26 mouse cellular contexts compared by ENCODE assay signal in genomic region chr2:49861658-49862057, GRCm38 (mm10).
DNase-seq lines count a peak whose midpoint lies in the region; ATAC-seq and TF ChIP-seq lines count a peak whose summit lies in the region.
"Had no signal": no experiment of that assay in that cellular context is flagged by ENCODE, and none has a peak within 500 bp of the region (broad histone marks: within the 10 kb centered on the region; RNA-seq: fewer than 3 reads in every experiment).

No protein-coding gene starts in this region.

- H3K36me3 ChIP-seq in heart, embryonic 13.5 days = no peaks in the 10 kb centered on the region
- H3K36me3 ChIP-seq in heart, embryonic 12.5 days = no peaks in the 10 kb centered on the region
- H3K36me3 ChIP-seq in testis, adult 2 months (ENCODE audit: control insufficient read depth, insufficient read depth, low read length) = no peaks in the 10 kb centered on the region
- H3K36me3 ChIP-seq in stomach, embryonic 15.5 days = no peaks in the 10 kb centered on the region
- H3K36me3 ChIP-seq: embryonic facial prominence, embryonic 12.5 days; embryonic facial prominence, embryonic 15.5 days had no signal

- WGBS in heart, embryonic 13.5 days = 37% methylated on average over 8 of the region's 8 CpGs
- WGBS in heart, embryonic 12.5 days = 35% methylated on average over 8 of the region's 8 CpGs
- 44% methylated on average over 8 of the region's 8 CpGs for WGBS in stomach, embryonic 15.5 days

- H3K9me3 ChIP-seq in heart, embryonic 13.5 days = no peaks in the 10 kb centered on the region
- H3K9me3 ChIP-seq in heart, embryonic 12.5 days (replicated peaks) = no peaks in the 10 kb centered on the region
- H3K9me3 ChIP-seq in stomach, embryonic 15.5 days = no peaks in the 10 kb centered on the region
- H3K9me3 ChIP-seq: embryonic facial prominence, embryonic 12.5 days; embryonic facial prominence, embryonic 15.5 days had no signal

- H3K27ac ChIP-seq in heart, embryonic 13.5 days (replicated peaks) = no peak overlapping the region
- no peak overlapping the region for H3K27ac ChIP-seq in heart, embryonic 12.5 days (ENCODE audit: poor library complexity, severe bottlenecking)
- H3K27ac ChIP-seq in testis, adult 2 months (ENCODE audit: control insufficient read depth, insufficient read depth, low read depth, low read length) = no peak overlapping the region
- H3K27ac ChIP-seq in stomach, embryonic 15.5 days = 0 out of 2 replicates have a peak overlapping the region, but pooled peaks have one; percentile 16
- H3K27ac ChIP-seq: embryonic facial prominence, embryonic 12.5 days; embryonic facial prominence, embryonic 15.5 days; gastrocnemius, adult 2 months; hindbrain, embryonic 14.5 days; hindbrain, postnatal 0 days had no signal

- TF ChIP-seq CTCF in testis, adult 2 months (IDR thresholded peaks at IDR 0.05; ENCODE audit: control insufficient read depth, insufficient read depth, insufficient replicate concordance, low read depth, low read length) = no peak

- H3K4me1 ChIP-seq in heart, embryonic 13.5 days = no peaks in the 10 kb centered on the region
- peaks cover 7% of the 10 kb centered on the region; the same call in 1 of the 2 replicates for H3K4me1 ChIP-seq in heart, embryonic 12.5 days (replicated peaks)
- H3K4me1 ChIP-seq in testis, adult 2 months (ENCODE audit: control insufficient read depth, insufficient read depth, low read length) = peaks cover 7% of the 10 kb centered on the region
- H3K4me1 ChIP-seq in stomach, embryonic 15.5 days = no peaks in the 10 kb centered on the region
- H3K4me1 ChIP-seq: embryonic facial prominence, embryonic 12.5 days; embryonic facial prominence, embryonic 15.5 days had no signal

- DNase-seq in testis, postnatal 10 days (ENCODE audit: low spot score) = no peak
- no peak for DNase-seq in T-cell, adult 2 months (ENCODE audit: low spot score)
- DNase-seq in adrenal gland, postnatal 25 days = no peak
- no peak for DNase-seq in kidney, postnatal 14 days
- DNase-seq: adrenal gland, adult 8-10 months; adrenal gland, postnatal 36 days; cerebellum, adult 18-20 months; cerebellum, adult 9-10 months; cerebellum, postnatal 14 days; forebrain, postnatal 0 days; gastrocnemius, adult 2 months; gastrocnemius, postnatal 14 days; heart, adult 11 months; heart, postnatal 14 days; heart, postnatal 4 days had no signal

- ATAC-seq in heart, embryonic 13.5 days (ENCODE audit: extremely low read depth, insufficient number of reproducible peaks, low FRiP score, low TSS enrichment) = no peak
- no peak for ATAC-seq in heart, embryonic 12.5 days (ENCODE audit: insufficient number of reproducible peaks, low FRiP score)
- no peak for ATAC-seq in stomach, embryonic 15.5 days (ENCODE audit: insufficient read depth, low FRiP score, low read depth)
- ATAC-seq: forebrain, embryonic 14.5 days; forebrain, postnatal 0 days; hindbrain, postnatal 0 days; Patski had no signal

- H3K27me3 ChIP-seq in heart, embryonic 13.5 days (replicated peaks) = peaks cover 3% of the 10 kb centered on the region; the same call in 1 of the 2 replicates
- H3K27me3 ChIP-seq in heart, embryonic 12.5 days (replicated peaks) = 0 out of 2 replicates have a peak, but pooled peaks cover 8% of the 10 kb centered on the region
- H3K27me3 ChIP-seq in testis, adult 2 months (ENCODE audit: control insufficient read depth, insufficient read depth, low read length) = no peaks in the 10 kb centered on the region
- no peaks in the 10 kb centered on the region for H3K27me3 ChIP-seq in stomach, embryonic 15.5 days (replicated peaks)
- H3K27me3 ChIP-seq: embryonic facial prominence, embryonic 15.5 days; Patski had no signal

- H3K9ac ChIP-seq in heart, embryonic 13.5 days = no peak overlapping the region
- H3K9ac ChIP-seq in heart, embryonic 12.5 days = no peak overlapping the region
- H3K9ac ChIP-seq in stomach, embryonic 15.5 days = no peak overlapping the region
- H3K9ac ChIP-seq: embryonic facial prominence, embryonic 12.5 days; embryonic facial prominence, embryonic 15.5 days; forebrain, postnatal 0 days; hindbrain, embryonic 14.5 days had no signal

- H3K4me3 ChIP-seq in heart, embryonic 13.5 days = no peak overlapping the region
- no peak overlapping the region for H3K4me3 ChIP-seq in heart, embryonic 12.5 days
- H3K4me3 ChIP-seq in testis, adult 2 months (ENCODE audit: control insufficient read depth, low read depth, low read length) = peak overlapping the region; percentile 23; the same call in 1 of the 2 replicates
- H3K4me3 ChIP-seq in stomach, embryonic 15.5 days (replicated peaks) = no peak overlapping the region
- H3K4me3 ChIP-seq: embryonic facial prominence, embryonic 12.5 days; embryonic facial prominence, embryonic 15.5 days; gastrocnemius, adult 2 months had no signal

- H3K4me2 ChIP-seq in heart, embryonic 13.5 days = peak overlapping the region; percentile 18; the same call in 1 of the 2 replicates
- H3K4me2 ChIP-seq in heart, embryonic 12.5 days = no peak overlapping the region
- no peak overlapping the region for H3K4me2 ChIP-seq in stomach, embryonic 15.5 days
- H3K4me2 ChIP-seq: embryonic facial prominence, embryonic 15.5 days; heart, embryonic 11.5 days; hindbrain, embryonic 14.5 days had no signal

- no peak for TF ChIP-seq POLR2A in testis, adult 2 months (IDR thresholded peaks at IDR 0.05; ENCODE audit: control insufficient read depth, low read depth, low read length)
